Mouse (Mus musculus) lung, postnatal 4 days (tissue): ENCODE measurements around the gene Rnase11.

Experiments
- DNase-seq, 2 experiments: peaks; one replicate each; pipeline ENCODE4 v3.0.0; 2021

Rnase11 gene

GRCm38 (mm10) chr14:51050063-51050462 lies at the start of gene Rnase11:
Rnase11 (minus strand) TSS chr14:51050163.
- no peak for DNase-seq

- no peak for DNase-seq
Observed at GRCm38 (mm10) chr14:51098921-51099320, 49.0 kb upstream of the Rnase11 start.

- peak in 1 of 2 experiments; percentile 81 for DNase-seq
Observed at GRCm38 (mm10) chr14:51098300-51098699, 48.3 kb upstream of the Rnase11 start.

- DNase-seq = peak; percentile 52 to 70
Observed at GRCm38 (mm10) chr14:51095736-51096524, 46.0 kb upstream of the Rnase11 start.

GRCm38 (mm10) chr14:51094921-51095320 lies 45.0 kb upstream of the Rnase11 start:
- no peak for DNase-seq

GRCm38 (mm10) chr14:51094096-51094875 lies 44.3 kb upstream of the Rnase11 start:
- DNase-seq = peak in 1 of 2 experiments; percentile 22

GRCm38 (mm10) chr14:51093496-51093895 lies 43.5 kb upstream of the Rnase11 start:
- no peak for DNase-seq

GRCm38 (mm10) chr14:51092073-51092620 lies 42.2 kb upstream of the Rnase11 start:
- no peak for DNase-seq

- DNase-seq = peak; percentile 79 to 85
Observed at GRCm38 (mm10) chr14:51090921-51091900, 41.2 kb upstream of the Rnase11 start, which contains the start of the genes Rnase4 and Ang. Rnase4 (plus strand) TSS chr14:51091077. Ang (plus strand) TSS chr14:51091150.

GRCm38 (mm10) chr14:51090077-51090781 lies 40.3 kb upstream of the Rnase11 start:
- DNase-seq = peak; percentile 74 to 89

- no peak for DNase-seq
Observed at GRCm38 (mm10) chr14:51089674-51090076, 39.7 kb upstream of the Rnase11 start.

GRCm38 (mm10) chr14:51088970-51089673 lies 39.2 kb upstream of the Rnase11 start:
- peak; percentile 94 to 97 for DNase-seq

- DNase-seq = peak; percentile 79 to 84
Observed at GRCm38 (mm10) chr14:51088166-51088969, 38.4 kb upstream of the Rnase11 start.

GRCm38 (mm10) chr14:51087762-51088161 lies 37.8 kb upstream of the Rnase11 start:
- no peak for DNase-seq

- no peak for DNase-seq
Observed at GRCm38 (mm10) chr14:51085911-51086310, 35.9 kb upstream of the Rnase11 start.

- DNase-seq = no peak
Observed at GRCm38 (mm10) chr14:51085086-51085485, 35.1 kb upstream of the Rnase11 start.

GRCm38 (mm10) chr14:51083805-51084204 lies 33.8 kb upstream of the Rnase11 start:
- DNase-seq = no peak

GRCm38 (mm10) chr14:51082599-51083581 lies 32.9 kb upstream of the Rnase11 start:
- peak; percentile 55 to 62 for DNase-seq

GRCm38 (mm10) chr14:51081035-51081434 lies 31.1 kb upstream of the Rnase11 start:
- DNase-seq = no peak
